8 mouse cellular contexts compared by ENCODE assay signal in genomic region chr7:141046931-141047580, GRCm38 (mm10). TPM values are rescaled to one million over a fixed set of nuclear protein-coding genes. Genes with fewer than 3 reads are reported as not detected.
DNase-seq lines count a peak whose midpoint lies in the region; ATAC-seq and TF ChIP-seq lines count a peak whose summit lies in the region.

No protein-coding gene starts in this region.

- no peak for ATAC-seq in forebrain, embryonic 15.5 days (replicated peaks)
- 0 out of 2 replicates have a peak, but pooled peaks have one; percentile 5 for ATAC-seq in intestine, embryonic 16.5 days
- ATAC-seq in lung, postnatal 0 days: peak; percentile 22

- no peaks in the 10 kb centered on the region for H3K36me3 ChIP-seq in spleen, adult 2 months (ENCODE audit: control insufficient read depth, insufficient read depth, low read length)
- H3K36me3 ChIP-seq in forebrain, embryonic 15.5 days: no peaks in the 10 kb centered on the region
- no peaks in the 10 kb centered on the region for H3K36me3 ChIP-seq in intestine, embryonic 16.5 days (ENCODE audit: control insufficient read depth, insufficient read depth, low read length)
- H3K36me3 ChIP-seq in lung, postnatal 0 days (ENCODE audit: insufficient read depth, low read length): no peaks in the 10 kb centered on the region

- TF ChIP-seq CTCF in spleen, adult 2 months (IDR thresholded peaks at IDR 0.05; ENCODE audit: extremely low read depth, insufficient read depth, insufficient read length, insufficient replicate concordance): no peak
- TF ChIP-seq CTCF in lung, postnatal 0 days (IDR thresholded peaks at IDR 0.05): peak; percentile 25

- TF ChIP-seq POLR2A in spleen, adult 2 months (IDR thresholded peaks at IDR 0.05; ENCODE audit: low read depth, low read length): no peak

- no peaks in the 10 kb centered on the region for H3K27me3 ChIP-seq in spleen, adult 2 months (ENCODE audit: control insufficient read depth, insufficient read depth, low read length)
- H3K27me3 ChIP-seq in forebrain, embryonic 15.5 days: no peaks in the 10 kb centered on the region
- H3K27me3 ChIP-seq in intestine, embryonic 16.5 days (replicated peaks; ENCODE audit: control insufficient read depth, insufficient read depth, low read length): no peaks in the 10 kb centered on the region
- H3K27me3 ChIP-seq in lung, postnatal 0 days (replicated peaks; ENCODE audit: insufficient read depth, low read length): no peaks in the 10 kb centered on the region

- no peak overlapping the region for H3K9ac ChIP-seq in forebrain, embryonic 15.5 days (replicated peaks)
- peak overlapping the region; percentile 17; the same call in 1 of the 2 replicates for H3K9ac ChIP-seq in intestine, embryonic 16.5 days (ENCODE audit: low read depth, low read length)
- H3K9ac ChIP-seq in lung, postnatal 0 days (replicated peaks; ENCODE audit: low read depth): no peak overlapping the region

- H3K4me3 ChIP-seq in spleen, adult 2 months (ENCODE audit: extremely low read depth, insufficient read depth, insufficient read length): no peak overlapping the region
- no peak overlapping the region for H3K4me3 ChIP-seq in forebrain, embryonic 15.5 days
- no peak overlapping the region for H3K4me3 ChIP-seq in intestine, embryonic 16.5 days (ENCODE audit: low read length)
- no peak overlapping the region for H3K4me3 ChIP-seq in lung, postnatal 0 days (ENCODE audit: low read depth, low read length)

- 10% methylated on average over 6 of the region's 6 CpGs for WGBS in spleen, adult 2 months
- WGBS in forebrain, embryonic 15.5 days: 77% methylated on average over 6 of the region's 6 CpGs
- WGBS in intestine, embryonic 16.5 days: 58% methylated on average over 6 of the region's 6 CpGs
- 56% methylated on average over 6 of the region's 6 CpGs for WGBS in lung, postnatal 0 days

- H3K27ac ChIP-seq in spleen, adult 2 months (ENCODE audit: insufficient read depth, low read length): peak overlapping the region; percentile 59
- H3K27ac ChIP-seq in forebrain, embryonic 15.5 days (replicated peaks): 0 out of 2 replicates have a peak overlapping the region, but pooled peaks have one; percentile 21
- H3K27ac ChIP-seq in intestine, embryonic 16.5 days (ENCODE audit: low read length): peak overlapping the region; percentile 75
- H3K27ac ChIP-seq in lung, postnatal 0 days (ENCODE audit: low read length): peak overlapping the region; percentile 93

- H3K4me2 ChIP-seq in forebrain, embryonic 15.5 days (replicated peaks): peak overlapping the region; percentile 74
- peak overlapping the region; percentile 24; the same call in 1 of the 2 replicates for H3K4me2 ChIP-seq in intestine, embryonic 16.5 days (ENCODE audit: low read depth, low read length)
- H3K4me2 ChIP-seq in lung, postnatal 0 days (replicated peaks; ENCODE audit: low read depth, low read length): peak overlapping the region; percentile 68; the same call in 1 of the 2 replicates

- no peaks in the 10 kb centered on the region for H3K9me3 ChIP-seq in forebrain, embryonic 15.5 days
- H3K9me3 ChIP-seq in intestine, embryonic 16.5 days (ENCODE audit: control insufficient read depth, low read length): no peaks in the 10 kb centered on the region
- no peaks in the 10 kb centered on the region for H3K9me3 ChIP-seq in lung, postnatal 0 days (ENCODE audit: low read length)

- no peak for DNase-seq in spleen, adult 2 months (ENCODE audit: low read depth in 1 of 2, low spot score in 2 of 2)
- DNase-seq in spleen, postnatal 10 days (ENCODE audit: low spot score in 2 of 2): no peak
- DNase-seq in lung, postnatal 0 days (ENCODE audit: low spot score): peak; percentile 68
- DNase-seq in left cerebral cortex, adult 11 months (ENCODE audit: low spot score): no peak
- no peak for DNase-seq in urinary bladder, postnatal 10 days (ENCODE audit: low spot score)
- DNase-seq in thymus, postnatal 4 days: no peak

- TF ChIP-seq EP300 in lung, postnatal 0 days (IDR thresholded peaks at IDR 0.05): peak; percentile 55; the same call in 1 of the 2 replicates

- peaks cover 13% of the 10 kb centered on the region; the same call in 1 of the 2 replicates for H3K4me1 ChIP-seq in spleen, adult 2 months (ENCODE audit: control insufficient read depth, insufficient read depth, insufficient read length)
- H3K4me1 ChIP-seq in forebrain, embryonic 15.5 days: peaks cover 14% of the 10 kb centered on the region
- H3K4me1 ChIP-seq in intestine, embryonic 16.5 days (ENCODE audit: control insufficient read depth, insufficient read depth, low read length): peaks cover 22% of the 10 kb centered on the region
- peaks cover 3% of the 10 kb centered on the region; the same call in 1 of the 2 replicates for H3K4me1 ChIP-seq in lung, postnatal 0 days (ENCODE audit: insufficient read depth, low read depth, low read length)

RNA-seq across cellular contexts. Expression of gene B4galnt4, which starts 13.8 kb away (rescaled TPM):
- 0.79 and 1.9 TPM in 2 replicates for polyA plus RNA-seq in spleen, adult 2 months (2012; rRNA removed)
- polyA plus RNA-seq in forebrain, embryonic 15.5 days (2015; fragmentation: Nextera tagmentation; extraction: Ambion mirVana): 47.3 and 50.0 TPM in 2 replicates
- polyA plus RNA-seq in intestine, embryonic 16.5 days (2015; fragmentation: Nextera tagmentation; extraction: Ambion mirVana): 7.2 and 7.3 TPM in 2 replicates
- polyA plus RNA-seq in lung, postnatal 0 days (2015; fragmentation: Nextera tagmentation; extraction: Ambion mirVana): 0.13 and 0.20 TPM in 2 replicates

RNA-seq across cellular contexts. Expression of gene Gm17387, which starts 18.1 kb away (rescaled TPM):
- polyA plus RNA-seq in spleen, adult 2 months (2012; rRNA removed): not detected in 2 replicates
- not detected in 2 replicates for polyA plus RNA-seq in forebrain, embryonic 15.5 days (2015; fragmentation: Nextera tagmentation; extraction: Ambion mirVana)
- polyA plus RNA-seq in intestine, embryonic 16.5 days (2015; fragmentation: Nextera tagmentation; extraction: Ambion mirVana): not detected in 2 replicates
- polyA plus RNA-seq in lung, postnatal 0 days (2015; fragmentation: Nextera tagmentation; extraction: Ambion mirVana): not detected in 2 replicates

RNA-seq across cellular contexts. Expression of gene Ifitm6, which starts 29.3 kb away (rescaled TPM):
- 25.5 and 45.9 TPM in 2 replicates for polyA plus RNA-seq in spleen, adult 2 months (2012; rRNA removed)
- not detected in 2 replicates for polyA plus RNA-seq in forebrain, embryonic 15.5 days (2015; fragmentation: Nextera tagmentation; extraction: Ambion mirVana)
- 1.9 and 2.0 TPM in 2 replicates for polyA plus RNA-seq in intestine, embryonic 16.5 days (2015; fragmentation: Nextera tagmentation; extraction: Ambion mirVana)
- polyA plus RNA-seq in lung, postnatal 0 days (2015; fragmentation: Nextera tagmentation; extraction: Ambion mirVana): 7.4 and 7.7 TPM in 2 replicates

RNA-seq across cellular contexts. Expression of gene Pkp3, which starts 31.0 kb away (rescaled TPM):
- 30.1 and 36.7 TPM in 2 replicates for polyA plus RNA-seq in spleen, adult 2 months (2012; rRNA removed)
- polyA plus RNA-seq in forebrain, embryonic 15.5 days (2015; fragmentation: Nextera tagmentation; extraction: Ambion mirVana): not detected in 2 replicates
- 31.3 and 32.4 TPM in 2 replicates for polyA plus RNA-seq in intestine, embryonic 16.5 days (2015; fragmentation: Nextera tagmentation; extraction: Ambion mirVana)
- 14.4 and 15.3 TPM in 2 replicates for polyA plus RNA-seq in lung, postnatal 0 days (2015; fragmentation: Nextera tagmentation; extraction: Ambion mirVana)

RNA-seq across cellular contexts. Expression of gene Ifitm3, which starts 36.5 kb away (rescaled TPM):
- 177 and 277 TPM in 2 replicates for polyA plus RNA-seq in spleen, adult 2 months (2012; rRNA removed)
- 21.7 and 24.9 TPM in 2 replicates for polyA plus RNA-seq in forebrain, embryonic 15.5 days (2015; fragmentation: Nextera tagmentation; extraction: Ambion mirVana)
- 255 and 269 TPM in 2 replicates for polyA plus RNA-seq in intestine, embryonic 16.5 days (2015; fragmentation: Nextera tagmentation; extraction: Ambion mirVana)
- 779 and 1,037 TPM in 2 replicates for polyA plus RNA-seq in lung, postnatal 0 days (2015; fragmentation: Nextera tagmentation; extraction: Ambion mirVana)

Comparison
In these comparisons a context has a peak if more than half of its experiments do, and no peak if none do; other contexts are left out.
1. H3K27ac ChIP-seq: peak in every context shown above with its lines; median percentile 93 in lung, postnatal 0 days; 75 in intestine, embryonic 16.5 days; 59 in spleen, adult 2 months; 21 in forebrain, embryonic 15.5 days.
2. H3K4me2 ChIP-seq: peak in every context shown above with its lines; median percentile 74 in forebrain, embryonic 15.5 days; 68 in lung, postnatal 0 days; 24 in intestine, embryonic 16.5 days.